Mouse (Mus musculus): ENCODE results near the gene C1s1. TPM values are rescaled to one million over a fixed set of nuclear protein-coding genes. Genes with fewer than 3 reads are reported as not detected.
A peak's percentile ranks its signal among the peaks of the same experiment; 100 is the strongest.

The C1s1 gene
- total and polyA plus RNA-seq, 3 experiments: 0.55 to 4.8 (median 1.3) TPM

GRCm38 (mm10) chr6:124488952-124489351 lies 53.2 kb downstream of the C1s1 start:
- dilution Hi-C loops (cut with MboI; ENCODE audit: extremely low pct_ligation_motif_present, extremely low pct_unique_long_range_greater_than_20kb, low sequenced_read_pairs): no loop called here

GRCm38 (mm10) chr6:124487509-124487908 lies 54.6 kb downstream of the C1s1 start:
- Histone ChIP-seq H3K36me3 (replicated peaks in 1 of 2; ENCODE audit: control insufficient read depth in 1 of 2, insufficient read depth in 1 of 2, low read length in 1 of 2) (no peaks in the 10 kb centered on the region), H3K27ac (ENCODE audit: insufficient read depth, low read depth) (no peak overlapping the region), H3K4me2 (ENCODE audit: insufficient read depth, low read depth, poor library complexity, severe bottlenecking) (no peak overlapping the region), H3K9ac (ENCODE audit: insufficient read depth, low read depth) (no peak overlapping the region), H3K4me1 (ENCODE audit: control insufficient read depth in 1 of 2, insufficient read depth in 2 of 2) (peaks cover 9 to 12% of the 10 kb centered on the region in 2 experiments), H3K79me2 (replicated peaks; ENCODE audit: control insufficient read depth, extremely low read depth, insufficient read depth, poor library complexity, severe bottlenecking) (no peaks in the 10 kb centered on the region), H3K4me3 (replicated peaks in 1 of 3; ENCODE audit: low read depth in 2 of 3, low read length in 2 of 3, poor library complexity in 1 of 3) (no peak overlapping the region), H3K27me3 (replicated peaks) (peaks cover 8% of the 10 kb centered on the region), H3K9me3 (replicated peaks; ENCODE audit: low read length) (peaks cover 6% of the 10 kb centered on the region)
- no peak for DNase-seq (ENCODE audit: extremely low read depth)
- dilution Hi-C loops (cut with MboI; ENCODE audit: extremely low pct_ligation_motif_present, extremely low pct_unique_long_range_greater_than_20kb, low sequenced_read_pairs): no loop called here
- in situ Hi-C loops (cut with MboI; ENCODE audit: low pct_ligation_motif_present, low pct_unique_long_range_greater_than_20kb, low sequenced_read_pairs): no loop called here
- TF ChIP-seq RAD21 (IDR thresholded peaks at IDR 0.05; ENCODE audit: low read depth, low read length): no peak
- no peak for TF ChIP-seq SIN3A (IDR thresholded peaks at IDR 0.05; ENCODE audit: low read length)
- TF ChIP-seq CHD1 (IDR thresholded peaks at IDR 0.05; ENCODE audit: low read depth, low read length): no peak
- TF ChIP-seq CHD2 (IDR thresholded peaks at IDR 0.05; ENCODE audit: low read length): no peak
- no peak for TF ChIP-seq MYC (IDR thresholded peaks at IDR 0.05; ENCODE audit: low read depth, low read length)
- no peak for TF ChIP-seq ELF1 (IDR thresholded peaks at IDR 0.05; ENCODE audit: low read depth, low read length)
- TF ChIP-seq MEF2A (IDR thresholded peaks at IDR 0.05; ENCODE audit: borderline replicate concordance, low read depth, low read length): no peak
- TF ChIP-seq RCOR1 (conservative IDR thresholded peaks at IDR 0.05; ENCODE audit: low read depth, low read length): no peak
- TF ChIP-seq TBP (conservative IDR thresholded peaks at IDR 0.05; ENCODE audit: low read depth, low read length): no peak
- no peak for TF ChIP-seq JUN (IDR thresholded peaks at IDR 0.05; ENCODE audit: insufficient read depth, low read depth, low read length)
- no peak for TF ChIP-seq PAX5 (IDR thresholded peaks at IDR 0.05; ENCODE audit: low read length)
- TF ChIP-seq ZNF384 (IDR thresholded peaks at IDR 0.05; ENCODE audit: low read depth, low read length): no peak
- no peak for TF ChIP-seq ZC3H11A (IDR thresholded peaks at IDR 0.05; ENCODE audit: low read depth, low read length)
- no peak for TF ChIP-seq USF2 (conservative IDR thresholded peaks at IDR 0.05; ENCODE audit: low read depth, low read length)
- no peak for TF ChIP-seq EP300 (IDR thresholded peaks at IDR 0.05; ENCODE audit: low read length)

More at GRCm38 (mm10) chr6:124488952-124489351, 53.2 kb downstream of the C1s1 start:
- H3K27ac ChIP-seq (ENCODE audit: insufficient read depth, low read depth): no peak overlapping the region
- peaks cover 6% of the 10 kb centered on the region for H3K9me3 ChIP-seq (replicated peaks; ENCODE audit: low read length)
- in situ Hi-C loops (cut with MboI; ENCODE audit: low pct_ligation_motif_present, low pct_unique_long_range_greater_than_20kb, low sequenced_read_pairs): no loop called here
- H3K79me2 ChIP-seq (replicated peaks; ENCODE audit: control insufficient read depth, extremely low read depth, insufficient read depth, poor library complexity, severe bottlenecking): no peaks in the 10 kb centered on the region
- no peak overlapping the region for H3K4me3 ChIP-seq (replicated peaks in 1 of 3; ENCODE audit: low read depth in 2 of 3, low read length in 2 of 3, poor library complexity in 1 of 3)
- H3K4me2 ChIP-seq (ENCODE audit: insufficient read depth, low read depth, poor library complexity, severe bottlenecking): no peak overlapping the region
- no peak for DNase-seq (ENCODE audit: extremely low read depth)
- no peaks in the 10 kb centered on the region for H3K36me3 ChIP-seq (replicated peaks in 1 of 2; ENCODE audit: control insufficient read depth in 1 of 2, insufficient read depth in 1 of 2, low read length in 1 of 2)
- H3K27me3 ChIP-seq (replicated peaks): no peaks in the 10 kb centered on the region
- H3K9ac ChIP-seq (ENCODE audit: insufficient read depth, low read depth): no peak overlapping the region
- no peak for TF ChIP-seq TBP (conservative IDR thresholded peaks at IDR 0.05; ENCODE audit: low read depth, low read length)
- TF ChIP-seq RCOR1 (conservative IDR thresholded peaks at IDR 0.05; ENCODE audit: low read depth, low read length): no peak
- no peak for TF ChIP-seq JUND (conservative IDR thresholded peaks at IDR 0.05; ENCODE audit: low read depth, low read length)
- TF ChIP-seq POLR2AphosphoS2 (IDR thresholded peaks at IDR 0.05; ENCODE audit: low read depth, low read length): no peak
- TF ChIP-seq ELF1 (IDR thresholded peaks at IDR 0.05; ENCODE audit: low read depth, low read length): no peak
- no peak for TF ChIP-seq MEF2A (IDR thresholded peaks at IDR 0.05; ENCODE audit: borderline replicate concordance, low read depth, low read length)
- TF ChIP-seq ZNF384 (IDR thresholded peaks at IDR 0.05; ENCODE audit: low read depth, low read length): peak; percentile 62
- H3K4me1 ChIP-seq (ENCODE audit: control insufficient read depth in 1 of 2, insufficient read depth in 2 of 2): peaks cover 5 to 25% of the 10 kb centered on the region in 2 experiments

Measured in CH12.LX (cell line).